In the genomic region with DNA sequence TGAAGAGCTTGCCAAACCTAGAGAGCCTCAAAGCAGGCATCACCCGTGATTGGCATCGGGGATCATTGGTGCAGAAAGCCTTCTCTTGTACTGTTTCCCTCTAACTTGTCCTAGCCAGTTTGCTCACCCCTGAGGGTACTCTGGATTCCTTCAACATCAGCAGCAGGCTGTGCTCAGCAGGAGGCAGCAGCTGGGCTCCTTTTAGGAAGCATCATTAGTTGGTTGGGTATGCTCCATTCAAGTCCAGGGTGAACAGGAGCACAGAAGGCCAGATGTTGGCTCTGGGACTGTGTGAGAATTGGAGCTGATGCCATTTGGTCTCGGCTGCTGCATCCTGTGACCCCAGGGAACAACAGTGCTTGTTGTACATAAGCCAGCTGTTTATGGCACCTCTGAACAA, we compare ENCODE assay signal across 23 mouse cellular contexts.
DNase-seq lines count a peak whose midpoint lies in the region; ATAC-seq and TF ChIP-seq lines count a peak whose summit lies in the region.
"Had no signal": no experiment of that assay in that cellular context is flagged by ENCODE, and none has a peak within 500 bp of the region (broad histone marks: within the 10 kb centered on the region; RNA-seq: fewer than 3 reads in every experiment).

No protein-coding gene starts in this region.

- H3K9me3 ChIP-seq in midbrain, postnatal 0 days (ENCODE audit: low read length): no peaks in the 10 kb centered on the region
- H3K9me3 ChIP-seq in midbrain, embryonic 11.5 days (ENCODE audit: control insufficient read depth, low read length): no peaks in the 10 kb centered on the region
- no peaks in the 10 kb centered on the region for H3K9me3 ChIP-seq in limb, embryonic 12.5 days
- H3K9me3 ChIP-seq in lung, embryonic 16.5 days (ENCODE audit: control insufficient read depth, low read length): no peaks in the 10 kb centered on the region
- no peaks in the 10 kb centered on the region for H3K9me3 ChIP-seq in neural tube, embryonic 14.5 days (ENCODE audit: control insufficient read depth, low read length)
- H3K9me3 ChIP-seq: embryonic facial prominence, embryonic 12.5 days; hindbrain, embryonic 12.5 days; limb, embryonic 15.5 days; liver, embryonic 15.5 days; megakaryocyte, embryonic 14.5 days; midbrain, embryonic 15.5 days had no signal

- WGBS in midbrain, postnatal 0 days: 65% methylated on average over 3 of the region's 3 CpGs
- WGBS in midbrain, embryonic 11.5 days: 75% methylated on average over 3 of the region's 3 CpGs
- WGBS in limb, embryonic 12.5 days: 47% methylated on average over 3 of the region's 3 CpGs
- WGBS in lung, embryonic 16.5 days: 48% methylated on average over 3 of the region's 3 CpGs
- 68% methylated on average over 3 of the region's 3 CpGs for WGBS in neural tube, embryonic 14.5 days

- H3K27me3 ChIP-seq in midbrain, postnatal 0 days (ENCODE audit: insufficient read depth, low read length): no peaks in the 10 kb centered on the region
- H3K27me3 ChIP-seq in midbrain, embryonic 11.5 days (ENCODE audit: control insufficient read depth, insufficient read depth, low read length): no peaks in the 10 kb centered on the region
- H3K27me3 ChIP-seq in limb, embryonic 12.5 days: no peaks in the 10 kb centered on the region
- H3K27me3 ChIP-seq in lung, embryonic 16.5 days (ENCODE audit: control insufficient read depth, insufficient read depth, low read depth, low read length): no peaks in the 10 kb centered on the region
- H3K27me3 ChIP-seq in neural tube, embryonic 14.5 days (ENCODE audit: control insufficient read depth, insufficient read depth, low read length): no peaks in the 10 kb centered on the region
- H3K27me3 ChIP-seq: embryonic facial prominence, embryonic 12.5 days; hindbrain, embryonic 12.5 days; liver, embryonic 15.5 days; megakaryocyte, embryonic 14.5 days; midbrain, embryonic 15.5 days had no signal

- TF ChIP-seq CTCF in midbrain, postnatal 0 days (IDR thresholded peaks at IDR 0.05): no peak

- no peaks in the 10 kb centered on the region for H3K36me3 ChIP-seq in midbrain, postnatal 0 days (ENCODE audit: insufficient read depth, low read length)
- no peaks in the 10 kb centered on the region for H3K36me3 ChIP-seq in midbrain, embryonic 11.5 days (ENCODE audit: control insufficient read depth, insufficient read depth, low read length)
- no peaks in the 10 kb centered on the region for H3K36me3 ChIP-seq in limb, embryonic 12.5 days
- H3K36me3 ChIP-seq in lung, embryonic 16.5 days (ENCODE audit: control insufficient read depth, insufficient read depth, low read length): no peaks in the 10 kb centered on the region
- no peaks in the 10 kb centered on the region for H3K36me3 ChIP-seq in neural tube, embryonic 14.5 days (ENCODE audit: control insufficient read depth, insufficient read depth, low read length)
- H3K36me3 ChIP-seq: embryonic facial prominence, embryonic 12.5 days; hindbrain, embryonic 12.5 days; limb, embryonic 15.5 days; liver, embryonic 15.5 days; midbrain, embryonic 15.5 days had no signal

- DNase-seq in midbrain, postnatal 0 days (ENCODE audit: low spot score): peak; percentile 26
- no peak for DNase-seq in midbrain, embryonic 11.5 days (ENCODE audit: low spot score, missing footprints)
- DNase-seq in testis, postnatal 10 days (ENCODE audit: low spot score): no peak
- no peak for DNase-seq in cerebellum, postnatal 36 days
- DNase-seq in adrenal gland, postnatal 14 days: no peak
- DNase-seq: adrenal gland, postnatal 10 days; cerebellum, adult 11 months; gastrocnemius, postnatal 25 days; kidney, adult 2 months; kidney, postnatal 25 days; right cerebral cortex, postnatal 14 days; spleen, adult 18-20 months had no signal

- H3K9ac ChIP-seq in midbrain, postnatal 0 days (replicated peaks; ENCODE audit: low read length, poor library complexity, severe bottlenecking): no peak overlapping the region
- H3K9ac ChIP-seq in midbrain, embryonic 11.5 days (ENCODE audit: low read length): no peak overlapping the region
- H3K9ac ChIP-seq in limb, embryonic 12.5 days (replicated peaks): no peak overlapping the region
- no peak overlapping the region for H3K9ac ChIP-seq in lung, embryonic 16.5 days (ENCODE audit: low read length)
- no peak overlapping the region for H3K9ac ChIP-seq in neural tube, embryonic 14.5 days (replicated peaks; ENCODE audit: low read depth, low read length)
- H3K9ac ChIP-seq: embryonic facial prominence, embryonic 12.5 days; hindbrain, embryonic 12.5 days; limb, embryonic 15.5 days; liver, embryonic 15.5 days; midbrain, embryonic 15.5 days had no signal

- H3K4me2 ChIP-seq in midbrain, postnatal 0 days (ENCODE audit: low read depth, low read length, poor library complexity, severe bottlenecking): no peak overlapping the region
- H3K4me2 ChIP-seq in midbrain, embryonic 11.5 days: no peak overlapping the region
- no peak overlapping the region for H3K4me2 ChIP-seq in limb, embryonic 12.5 days
- H3K4me2 ChIP-seq in lung, embryonic 16.5 days (ENCODE audit: low read depth, low read length): no peak overlapping the region
- no peak overlapping the region for H3K4me2 ChIP-seq in neural tube, embryonic 14.5 days (ENCODE audit: low read depth, low read length)
- H3K4me2 ChIP-seq: embryonic facial prominence, embryonic 12.5 days; hindbrain, embryonic 12.5 days; limb, embryonic 15.5 days; liver, embryonic 15.5 days; midbrain, embryonic 15.5 days had no signal

- H3K27ac ChIP-seq in midbrain, postnatal 0 days (ENCODE audit: low read depth, low read length): no peak overlapping the region
- no peak overlapping the region for H3K27ac ChIP-seq in midbrain, embryonic 11.5 days (ENCODE audit: low read depth, low read length)
- H3K27ac ChIP-seq in limb, embryonic 12.5 days: 0 out of 2 replicates have a peak overlapping the region, but pooled peaks have one; percentile 45
- no peak overlapping the region for H3K27ac ChIP-seq in lung, embryonic 16.5 days (ENCODE audit: low read length)
- H3K27ac ChIP-seq in neural tube, embryonic 14.5 days (ENCODE audit: low read depth, low read length): no peak overlapping the region
- H3K27ac ChIP-seq: embryonic facial prominence, embryonic 12.5 days; hindbrain, embryonic 12.5 days; limb, embryonic 15.5 days; liver, embryonic 15.5 days; midbrain, embryonic 15.5 days had no signal

- H3K4me1 ChIP-seq in midbrain, postnatal 0 days (ENCODE audit: insufficient read depth, low read length): no peaks in the 10 kb centered on the region
- no peaks in the 10 kb centered on the region for H3K4me1 ChIP-seq in midbrain, embryonic 11.5 days (ENCODE audit: control insufficient read depth, insufficient read depth, low read length)
- H3K4me1 ChIP-seq in limb, embryonic 12.5 days (replicated peaks): peaks cover 20% of the 10 kb centered on the region
- H3K4me1 ChIP-seq in lung, embryonic 16.5 days (replicated peaks; ENCODE audit: control insufficient read depth, insufficient read depth, low read length): no peaks in the 10 kb centered on the region; the same call in none of the 2 replicates
- no peaks in the 10 kb centered on the region for H3K4me1 ChIP-seq in neural tube, embryonic 14.5 days (ENCODE audit: control insufficient read depth, insufficient read depth, low read length)
- H3K4me1 ChIP-seq: embryonic facial prominence, embryonic 12.5 days; liver, embryonic 15.5 days; megakaryocyte, embryonic 14.5 days; midbrain, embryonic 15.5 days had no signal

- no peak for ATAC-seq in midbrain, postnatal 0 days (ENCODE audit: low FRiP score)
- no peak for ATAC-seq in midbrain, embryonic 11.5 days (ENCODE audit: low FRiP score)
- peak; percentile 47; the same call in 1 of the 2 replicates for ATAC-seq in limb, embryonic 12.5 days (ENCODE audit: insufficient number of reproducible peaks, insufficient read depth, low FRiP score, low TSS enrichment, low read depth)
- peak; percentile 93 for ATAC-seq in lung, embryonic 16.5 days (ENCODE audit: low read depth)
- ATAC-seq in neural tube, embryonic 14.5 days (ENCODE audit: low read depth): peak; percentile 82
- ATAC-seq: forebrain, embryonic 14.5 days; inflammation-experienced regulatory T-cells, adult 6 months; midbrain, embryonic 15.5 days had no signal

- H3K4me3 ChIP-seq in midbrain, postnatal 0 days (ENCODE audit: low read depth, low read length): no peak overlapping the region
- no peak overlapping the region for H3K4me3 ChIP-seq in midbrain, embryonic 11.5 days (ENCODE audit: low read depth, low read length)
- no peak overlapping the region for H3K4me3 ChIP-seq in limb, embryonic 12.5 days (replicated peaks)
- no peak overlapping the region for H3K4me3 ChIP-seq in lung, embryonic 16.5 days (ENCODE audit: low read length)
- no peak overlapping the region for H3K4me3 ChIP-seq in neural tube, embryonic 14.5 days (ENCODE audit: low read depth, low read length)
- H3K4me3 ChIP-seq: embryonic facial prominence, embryonic 12.5 days; hindbrain, embryonic 12.5 days; limb, embryonic 15.5 days; liver, embryonic 15.5 days; megakaryocyte, embryonic 14.5 days; midbrain, embryonic 15.5 days had no signal

Comparison
In these comparisons a context has a peak if more than half of its experiments do, and no peak if none do; other contexts are left out.
1. ATAC-seq: peak in limb, embryonic 12.5 days (single experiment), lung, embryonic 16.5 days (single experiment) and neural tube, embryonic 14.5 days (single experiment); none in midbrain, postnatal 0 days (single experiment) and midbrain, embryonic 11.5 days (single experiment).